Mouse (Mus musculus): ENCODE data around the gene Gm21976. TPM values are rescaled to one million over a fixed set of nuclear protein-coding genes. Genes with fewer than 3 reads are reported as not detected.

The Gm21976 gene
- total and polyA plus RNA-seq, 3 experiments: not detected

DNA sequence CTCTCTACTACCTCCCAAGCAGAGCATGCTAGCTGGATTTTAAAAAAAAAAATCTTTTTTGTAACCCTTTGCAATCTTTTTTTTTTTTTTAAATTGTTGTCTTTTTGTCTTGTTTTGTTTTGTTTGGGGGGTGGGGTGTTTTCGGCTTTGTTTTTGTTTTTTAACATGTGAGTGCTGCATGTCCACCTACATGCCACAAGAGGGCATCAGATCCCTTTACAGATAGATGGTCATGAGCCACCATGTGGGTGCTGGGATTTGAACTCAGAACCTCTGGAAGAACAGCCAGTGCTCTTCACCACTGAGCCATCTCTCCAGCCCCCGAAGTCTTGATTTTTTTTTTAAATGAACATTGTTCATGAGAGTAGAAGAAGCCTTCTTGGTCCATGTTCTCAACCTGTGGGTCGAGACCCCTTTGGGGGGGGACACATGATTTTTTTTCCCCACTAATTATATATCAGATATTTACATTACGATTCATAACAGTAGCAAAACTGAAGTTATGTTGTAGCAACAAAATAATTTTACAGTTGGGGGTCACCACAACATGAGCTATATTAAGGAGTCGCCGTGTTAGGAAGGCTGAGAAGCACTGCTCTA is 18.3 kb downstream of the Gm21976 start:
- no peak for DNase-seq

- DNase-seq: peak; percentile 74
Measured at GRCm38 (mm10) chr13:98298833-98299758, 19.4 kb downstream of the Gm21976 start.

- DNase-seq: no peak
Measured at GRCm38 (mm10) chr13:98305257-98305656, 25.6 kb downstream of the Gm21976 start.

DNA sequence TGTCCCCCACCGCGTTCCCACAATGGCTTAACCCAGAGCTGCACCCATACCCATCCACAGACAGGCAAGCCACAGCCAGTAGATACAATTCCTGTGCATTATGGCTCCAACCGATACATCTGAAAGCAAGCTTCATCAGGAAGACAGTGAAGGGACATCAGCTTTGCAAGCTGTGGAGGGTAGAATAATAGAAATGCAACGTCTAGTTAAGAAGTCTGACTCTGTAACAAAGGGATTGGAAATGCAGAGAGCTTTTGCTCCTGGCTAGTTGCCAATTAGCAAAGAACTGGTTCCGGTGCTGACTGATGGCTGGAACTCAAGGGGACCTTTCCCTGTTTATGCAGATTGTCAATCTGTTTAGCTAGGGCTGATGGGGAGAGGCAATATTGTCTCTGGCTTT is 26.7 kb downstream of the Gm21976 start:
- no peak for DNase-seq

GRCm38 (mm10) chr13:98306852-98307475 is 27.3 kb downstream of the Gm21976 start:
- DNase-seq: no peak

- no peak for DNase-seq
Measured at GRCm38 (mm10) chr13:98308004-98308403, 28.3 kb downstream of the Gm21976 start.

DNA sequence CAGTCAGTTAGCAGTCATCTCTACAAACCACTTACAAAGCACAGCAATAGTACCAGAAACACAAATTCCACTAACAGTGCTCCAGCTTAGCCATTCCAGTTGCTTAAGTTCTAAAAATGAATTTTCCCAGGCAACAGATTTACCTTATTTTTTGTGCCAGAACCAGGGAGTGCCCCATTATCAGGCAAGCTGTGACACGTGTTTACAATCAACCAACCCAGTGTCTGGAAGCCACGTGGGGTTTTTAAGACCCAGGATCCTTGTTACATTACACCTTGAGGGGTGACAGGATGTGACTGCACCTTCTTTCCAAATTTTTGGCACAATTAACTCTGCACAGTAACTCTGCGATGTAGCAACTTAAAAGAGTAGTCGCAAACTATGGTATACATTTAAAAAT is 29.0 kb downstream of the Gm21976 start:
- DNase-seq: no peak

DNA sequence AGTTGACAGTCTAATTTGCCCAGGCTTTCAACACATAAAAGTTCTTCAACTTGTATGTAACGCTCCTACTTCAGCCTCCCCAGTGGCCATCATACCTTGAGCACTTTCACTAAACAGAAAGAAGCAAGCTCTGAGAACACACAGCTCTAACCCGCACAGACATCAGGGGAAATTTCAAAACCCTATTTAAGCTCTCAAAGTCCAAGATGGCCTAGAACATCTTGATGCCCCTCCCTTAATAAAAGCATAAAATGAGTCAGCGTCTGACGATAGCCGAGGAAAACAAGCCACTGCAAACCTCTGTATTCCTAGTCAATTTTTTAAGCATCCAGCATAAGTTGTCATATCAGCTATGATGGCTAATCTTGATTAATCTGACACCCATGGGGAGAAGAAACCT is 31.9 kb downstream of the Gm21976 start:
- no peak for DNase-seq

DNA sequence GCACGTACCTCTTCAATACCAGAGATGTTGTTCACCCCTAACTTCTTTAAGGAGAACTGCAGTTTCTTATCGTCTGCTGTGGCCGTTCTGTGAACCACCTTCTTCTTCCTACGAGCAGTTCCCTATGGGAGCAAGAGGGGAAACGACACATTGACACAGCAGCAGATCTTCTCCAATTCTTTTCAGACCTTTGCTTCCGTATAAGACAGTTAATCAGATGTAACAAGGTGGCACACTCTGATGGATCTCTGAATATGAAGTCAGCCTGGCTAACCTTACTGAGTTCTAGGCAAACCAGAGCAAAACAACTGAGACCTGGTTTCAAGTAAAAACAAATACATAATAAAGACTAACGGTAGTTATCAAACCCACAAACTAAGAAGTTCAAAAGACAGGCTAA is 33.9 kb downstream of the Gm21976 start:
- no peak for DNase-seq

DNA sequence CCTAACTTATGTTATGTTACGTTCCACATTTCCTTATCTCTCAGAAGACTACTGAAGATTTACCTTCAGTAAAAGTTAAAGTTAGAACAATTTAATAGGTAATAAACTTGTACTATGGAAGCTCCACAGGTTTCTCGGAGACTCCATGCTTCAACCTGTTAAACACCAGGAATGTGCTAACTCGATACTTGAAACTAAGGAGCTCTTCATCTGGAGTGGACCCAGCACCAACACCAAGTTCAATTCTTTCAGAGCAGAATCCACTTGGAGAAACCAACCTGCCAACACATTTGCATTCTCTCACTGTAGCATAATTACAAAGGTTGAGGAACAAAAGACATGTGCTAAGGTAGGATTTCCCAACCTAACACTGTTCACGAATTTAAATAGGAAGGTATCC is 35.4 kb downstream of the Gm21976 start:
- no peak for DNase-seq

DNA sequence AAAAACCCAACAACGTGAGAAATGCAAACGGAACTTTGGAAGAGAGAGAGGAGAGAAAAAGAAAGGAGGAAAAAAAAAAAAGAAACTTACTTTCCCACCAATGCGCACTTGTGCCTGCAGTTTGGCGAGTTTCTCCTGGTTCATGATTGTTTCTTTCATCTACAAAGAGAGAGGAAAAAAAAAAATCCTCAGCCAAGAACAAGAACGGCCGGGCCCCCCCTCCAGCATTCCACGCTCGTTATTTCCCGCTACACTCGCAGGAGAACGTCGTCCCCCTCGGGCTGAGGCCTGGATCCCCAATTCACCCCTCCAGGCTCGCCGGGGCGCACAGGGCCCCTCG is 36.4 kb downstream of the Gm21976 start:
- no peak for DNase-seq

DNA sequence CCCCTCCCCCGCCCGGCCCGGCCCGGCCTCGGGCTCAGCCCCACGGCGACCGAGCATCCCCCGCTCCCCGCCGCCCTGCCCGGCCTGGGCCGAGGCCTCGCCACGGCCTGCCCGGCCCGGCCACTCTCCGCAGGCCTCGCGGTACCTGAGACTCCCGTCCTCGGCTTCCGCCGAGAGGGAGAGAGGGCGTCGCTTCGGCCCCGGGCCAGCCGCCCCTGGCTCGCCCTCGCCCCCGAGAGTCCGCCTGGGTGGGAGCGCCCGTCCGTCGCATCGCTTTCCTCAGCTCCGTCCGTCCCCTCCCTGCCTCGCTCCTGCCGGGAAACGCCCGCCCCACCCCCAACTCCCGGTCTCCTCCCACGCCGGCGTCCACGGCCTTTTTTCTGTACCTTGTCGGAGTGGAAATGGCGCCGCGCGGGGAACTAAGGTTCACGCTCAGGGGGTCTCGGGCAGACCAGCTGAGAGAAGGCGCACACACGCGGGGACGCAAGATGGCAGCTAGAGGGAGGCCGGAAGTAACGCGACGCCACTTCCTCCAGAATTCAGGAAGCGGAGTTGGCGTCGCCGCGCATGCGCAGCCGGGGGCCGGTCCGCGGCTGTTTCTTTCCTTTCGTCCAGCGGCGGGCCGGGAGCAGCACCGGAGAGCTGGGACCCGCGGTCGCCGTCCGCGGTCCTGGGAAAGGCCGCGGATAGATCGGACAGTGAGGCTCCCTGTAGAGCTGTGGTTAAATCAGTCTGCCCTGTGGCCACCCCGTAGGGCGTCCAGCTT is 37.0 kb downstream of the Gm21976 start, which contains the start of gene Btf3:
Btf3 (minus strand) TSS at position 527 of the 766 bp plus-strand sequence.
- peak; percentile 95 for DNase-seq

DNA sequence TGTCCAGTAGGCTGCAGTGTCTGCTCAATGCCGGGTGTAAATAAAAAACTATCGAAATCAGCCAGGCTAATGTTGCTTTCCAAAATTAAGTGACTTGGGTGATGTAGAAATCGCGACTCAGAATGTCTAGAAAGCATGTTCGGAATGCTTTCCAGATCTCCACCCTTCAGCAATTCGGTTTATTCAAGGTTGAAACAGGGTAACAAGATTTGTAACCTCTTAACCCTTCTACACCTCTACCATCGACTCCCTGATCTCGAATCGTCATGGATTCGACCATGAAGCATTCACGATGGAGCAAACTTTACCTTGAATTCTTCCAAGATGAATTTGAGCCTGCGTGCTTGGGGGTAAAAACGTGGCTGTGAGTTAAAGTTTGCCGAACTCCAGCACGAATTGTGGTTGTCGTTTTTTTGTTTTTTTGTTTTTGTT is 37.6 kb downstream of the Gm21976 start:
- no peak for DNase-seq

DNA sequence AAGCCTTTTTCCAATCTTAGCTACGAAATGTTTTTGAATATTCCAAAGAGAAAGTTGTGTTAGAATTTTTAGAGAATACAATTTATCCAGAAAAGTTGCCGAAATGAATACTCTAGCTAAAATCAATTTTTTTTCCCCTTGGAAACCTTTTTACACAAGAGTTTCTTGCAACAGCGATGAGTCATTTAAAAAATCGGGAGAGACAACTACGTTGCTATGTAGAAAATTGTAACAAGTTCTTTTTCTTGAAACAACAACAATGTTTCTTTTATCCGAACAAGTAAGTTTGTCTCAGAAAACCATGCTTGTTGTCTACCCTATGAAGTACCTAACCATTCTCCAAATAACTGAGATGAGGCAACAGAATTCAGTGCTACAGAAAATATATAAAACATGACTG is 38.2 kb downstream of the Gm21976 start:
- DNase-seq: no peak

- no peak for DNase-seq
Measured at GRCm38 (mm10) chr13:98325034-98325433, 45.3 kb downstream of the Gm21976 start.

GRCm38 (mm10) chr13:98332106-98332505 is 52.4 kb downstream of the Gm21976 start:
- DNase-seq: peak; percentile 11

GRCm38 (mm10) chr13:98336205-98336604 is 56.5 kb downstream of the Gm21976 start:
- DNase-seq: no peak

DNA sequence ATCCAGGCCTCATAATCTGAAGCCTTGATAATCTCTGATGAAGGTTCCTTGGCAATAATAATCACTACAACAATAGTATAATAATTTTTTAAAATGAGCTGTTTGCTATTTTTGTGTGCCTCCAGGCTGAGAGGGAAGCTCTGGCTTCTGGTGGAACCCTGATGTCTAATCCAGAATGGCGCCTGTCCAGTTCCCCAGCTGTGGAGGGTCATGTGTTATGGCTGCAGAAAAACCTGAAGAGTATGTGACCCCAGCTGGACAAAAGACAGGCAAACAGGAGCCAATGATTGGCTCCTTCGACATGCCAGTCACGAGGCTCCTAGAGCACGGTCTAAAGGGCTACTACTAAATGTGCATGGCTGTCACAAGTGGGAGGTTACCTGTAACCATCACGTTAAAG is 60.8 kb downstream of the Gm21976 start:
- DNase-seq: no peak

GRCm38 (mm10) chr13:98349491-98349890 is 69.8 kb downstream of the Gm21976 start:
- no peak for DNase-seq

DNA sequence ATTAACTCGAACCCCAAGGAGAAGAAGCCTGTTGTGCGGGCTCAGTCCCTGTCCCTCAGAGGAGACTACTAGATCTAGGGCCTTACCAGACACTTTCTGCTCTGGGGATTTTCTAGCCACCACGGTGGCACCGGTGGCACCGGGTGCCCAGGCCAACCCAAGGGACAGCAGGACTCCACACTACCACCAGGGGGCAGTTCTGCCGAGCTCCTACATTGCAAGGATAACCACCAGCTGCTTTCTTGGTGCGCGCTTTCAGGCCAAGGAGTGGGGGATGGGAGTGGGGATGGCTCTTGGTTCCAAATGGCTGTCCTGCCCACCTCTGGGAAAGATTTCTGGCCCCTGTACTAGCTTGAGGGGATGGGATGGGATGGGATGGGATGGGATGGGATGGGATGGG is 71.8 kb downstream of the Gm21976 start:
- DNase-seq: peak; percentile 35

GRCm38 (mm10) chr13:98352381-98352975 is 72.8 kb downstream of the Gm21976 start:
- no peak for DNase-seq

- no peak for DNase-seq
Measured at GRCm38 (mm10) chr13:98353709-98354089, 74.0 kb downstream of the Gm21976 start.

Data from adrenal gland, adult 2 months (tissue).